Mouse (Mus musculus): ENCODE results near the gene Chst11. TPM values are rescaled to one million over a fixed set of nuclear protein-coding genes. Genes with fewer than 3 reads are reported as not detected.

The Chst11 gene
- polyA plus RNA-seq, 1 experiment from 2014 or later: 1.2 TPM

GRCm38 (mm10) chr10:83056291-83056690, 71.0 kb downstream of the Chst11 start:
- Histone ChIP-seq H3K4me2 (ENCODE audit: low read depth, low read length) (no peak overlapping the region), H3K27me3 (ENCODE audit: control insufficient read depth, insufficient read depth, low read depth, low read length) (no peaks in the 10 kb centered on the region), H3K36me3 (ENCODE audit: control insufficient read depth, insufficient read depth, low read length) (no peaks in the 10 kb centered on the region), H3K4me1 (replicated peaks; ENCODE audit: control insufficient read depth, insufficient read depth, low read length) (peaks cover 12% of the 10 kb centered on the region), H3K27ac (ENCODE audit: low read length) (no peak overlapping the region), H3K4me3 (ENCODE audit: low read length) (no peak overlapping the region), H3K9me3 (ENCODE audit: control insufficient read depth, low read length) (no peaks in the 10 kb centered on the region), H3K9ac (ENCODE audit: low read length) (no peak overlapping the region)
- 75% methylated on average over 7 of the region's 7 CpGs for WGBS
- ATAC-seq (ENCODE audit: low read depth): no peak

- H3K27ac ChIP-seq (ENCODE audit: low read length): no peak overlapping the region
- ATAC-seq (ENCODE audit: low read depth): no peak
Observed at GRCm38 (mm10) chr10:83056866-83057265, 71.6 kb downstream of the Chst11 start.

GRCm38 (mm10) chr10:83060066-83060782, 74.9 kb downstream of the Chst11 start:
- 0 out of 2 replicates have a peak, but pooled peaks have one; percentile 47 for ATAC-seq (ENCODE audit: low read depth)
- H3K36me3 ChIP-seq (ENCODE audit: control insufficient read depth, insufficient read depth, low read length): no peaks in the 10 kb centered on the region
- no peak overlapping the region for H3K27ac ChIP-seq (ENCODE audit: low read length)
- H3K4me3 ChIP-seq (ENCODE audit: low read length): no peak overlapping the region
- no peaks in the 10 kb centered on the region for H3K9me3 ChIP-seq (ENCODE audit: control insufficient read depth, low read length)
- no peak overlapping the region for H3K4me2 ChIP-seq (ENCODE audit: low read depth, low read length)
- H3K4me1 ChIP-seq (replicated peaks; ENCODE audit: control insufficient read depth, insufficient read depth, low read length): peaks cover 12% of the 10 kb centered on the region
- no peak overlapping the region for H3K9ac ChIP-seq (ENCODE audit: low read length)
- H3K27me3 ChIP-seq (ENCODE audit: control insufficient read depth, insufficient read depth, low read depth, low read length): no peaks in the 10 kb centered on the region
- WGBS: 20% methylated on average over 12 of the region's 12 CpGs

More at GRCm38 (mm10) chr10:83056866-83057265, 71.6 kb downstream of the Chst11 start:
- Histone ChIP-seq H3K27me3 (ENCODE audit: control insufficient read depth, insufficient read depth, low read depth, low read length) (no peaks in the 10 kb centered on the region), H3K4me2 (ENCODE audit: low read depth, low read length) (no peak overlapping the region), H3K4me3 (ENCODE audit: low read length) (no peak overlapping the region), H3K4me1 (replicated peaks; ENCODE audit: control insufficient read depth, insufficient read depth, low read length) (peaks cover 12% of the 10 kb centered on the region), H3K9ac (ENCODE audit: low read length) (no peak overlapping the region), H3K36me3 (ENCODE audit: control insufficient read depth, insufficient read depth, low read length) (no peaks in the 10 kb centered on the region), H3K9me3 (ENCODE audit: control insufficient read depth, low read length) (no peaks in the 10 kb centered on the region)
- WGBS: 64% methylated on average over 4 of the region's 4 CpGs

- WGBS: 77% methylated on average over 9 of the region's 9 CpGs
- no peak for ATAC-seq (ENCODE audit: low read depth)
- no peaks in the 10 kb centered on the region for H3K36me3 ChIP-seq (ENCODE audit: control insufficient read depth, insufficient read depth, low read length)
Observed at GRCm38 (mm10) chr10:83062315-83062714, 77.0 kb downstream of the Chst11 start.

GRCm38 (mm10) chr10:83064796-83065195, 79.5 kb downstream of the Chst11 start:
- Histone ChIP-seq H3K27ac (ENCODE audit: low read length) (no peak overlapping the region), H3K9me3 (ENCODE audit: control insufficient read depth, low read length) (no peaks in the 10 kb centered on the region), H3K27me3 (ENCODE audit: control insufficient read depth, insufficient read depth, low read depth, low read length) (no peaks in the 10 kb centered on the region), H3K4me1 (replicated peaks; ENCODE audit: control insufficient read depth, insufficient read depth, low read length) (peaks cover 2% of the 10 kb centered on the region; the same call in 1 of the 2 replicates), H3K4me3 (ENCODE audit: low read length) (no peak overlapping the region), H3K36me3 (ENCODE audit: control insufficient read depth, insufficient read depth, low read length) (no peaks in the 10 kb centered on the region), H3K4me2 (ENCODE audit: low read depth, low read length) (no peak overlapping the region), H3K9ac (ENCODE audit: low read length) (no peak overlapping the region)
- no peak for ATAC-seq (ENCODE audit: low read depth)
- 89% methylated on average over 5 of the region's 5 CpGs for WGBS

More at GRCm38 (mm10) chr10:83062315-83062714, 77.0 kb downstream of the Chst11 start:
- peaks cover 12% of the 10 kb centered on the region for H3K4me1 ChIP-seq (replicated peaks; ENCODE audit: control insufficient read depth, insufficient read depth, low read length)
- H3K9me3 ChIP-seq (ENCODE audit: control insufficient read depth, low read length): no peaks in the 10 kb centered on the region
- H3K9ac ChIP-seq (ENCODE audit: low read length): no peak overlapping the region
- H3K27ac ChIP-seq (ENCODE audit: low read length): no peak overlapping the region
- no peak overlapping the region for H3K4me2 ChIP-seq (ENCODE audit: low read depth, low read length)
- H3K27me3 ChIP-seq (ENCODE audit: control insufficient read depth, insufficient read depth, low read depth, low read length): no peaks in the 10 kb centered on the region
- H3K4me3 ChIP-seq (ENCODE audit: low read length): no peak overlapping the region

GRCm38 (mm10) chr10:83066159-83066558, 80.9 kb downstream of the Chst11 start:
- Histone ChIP-seq H3K4me3 (ENCODE audit: low read length) (no peak overlapping the region), H3K4me1 (replicated peaks; ENCODE audit: control insufficient read depth, insufficient read depth, low read length) (no peaks in the 10 kb centered on the region), H3K27ac (ENCODE audit: low read length) (no peak overlapping the region), H3K36me3 (ENCODE audit: control insufficient read depth, insufficient read depth, low read length) (no peaks in the 10 kb centered on the region), H3K4me2 (ENCODE audit: low read depth, low read length) (no peak overlapping the region), H3K27me3 (ENCODE audit: control insufficient read depth, insufficient read depth, low read depth, low read length) (no peaks in the 10 kb centered on the region), H3K9ac (ENCODE audit: low read length) (no peak overlapping the region), H3K9me3 (ENCODE audit: control insufficient read depth, low read length) (no peaks in the 10 kb centered on the region)
- ATAC-seq (ENCODE audit: low read depth): no peak
- WGBS: 67% methylated on average over 6 of the region's 6 CpGs

GRCm38 (mm10) chr10:83067305-83067704, 82.0 kb downstream of the Chst11 start:
- H3K36me3 ChIP-seq (ENCODE audit: control insufficient read depth, insufficient read depth, low read length): no peaks in the 10 kb centered on the region
- no peak overlapping the region for H3K27ac ChIP-seq (ENCODE audit: low read length)
- H3K9me3 ChIP-seq (ENCODE audit: control insufficient read depth, low read length): no peaks in the 10 kb centered on the region
- no peaks in the 10 kb centered on the region for H3K27me3 ChIP-seq (ENCODE audit: control insufficient read depth, insufficient read depth, low read depth, low read length)
- 64% methylated on average over 4 of the region's 4 CpGs for WGBS
- no peak overlapping the region for H3K9ac ChIP-seq (ENCODE audit: low read length)
- no peak overlapping the region for H3K4me2 ChIP-seq (ENCODE audit: low read depth, low read length)
- H3K4me3 ChIP-seq (ENCODE audit: low read length): no peak overlapping the region
- ATAC-seq (ENCODE audit: low read depth): no peak
- no peaks in the 10 kb centered on the region for H3K4me1 ChIP-seq (replicated peaks; ENCODE audit: control insufficient read depth, insufficient read depth, low read length)

GRCm38 (mm10) chr10:83068466-83068865, 83.2 kb downstream of the Chst11 start:
- 87% methylated on average over 8 of the region's 8 CpGs for WGBS
- Histone ChIP-seq H3K27ac (ENCODE audit: low read length) (no peak overlapping the region), H3K27me3 (ENCODE audit: control insufficient read depth, insufficient read depth, low read depth, low read length) (no peaks in the 10 kb centered on the region), H3K4me2 (ENCODE audit: low read depth, low read length) (no peak overlapping the region), H3K4me3 (ENCODE audit: low read length) (no peak overlapping the region), H3K36me3 (ENCODE audit: control insufficient read depth, insufficient read depth, low read length) (no peaks in the 10 kb centered on the region), H3K4me1 (replicated peaks; ENCODE audit: control insufficient read depth, insufficient read depth, low read length) (no peaks in the 10 kb centered on the region), H3K9me3 (ENCODE audit: control insufficient read depth, low read length) (no peaks in the 10 kb centered on the region), H3K9ac (ENCODE audit: low read length) (no peak overlapping the region)
- ATAC-seq (ENCODE audit: low read depth): no peak

- no peak overlapping the region for H3K27ac ChIP-seq (ENCODE audit: low read length)
- ATAC-seq (ENCODE audit: low read depth): no peak
- 30% methylated on average over 5 of the region's 5 CpGs for WGBS
Observed at GRCm38 (mm10) chr10:83069791-83070190, 84.5 kb downstream of the Chst11 start.

More at GRCm38 (mm10) chr10:83069791-83070190, 84.5 kb downstream of the Chst11 start:
- H3K9ac ChIP-seq (ENCODE audit: low read length): no peak overlapping the region
- no peaks in the 10 kb centered on the region for H3K36me3 ChIP-seq (ENCODE audit: control insufficient read depth, insufficient read depth, low read length)
- H3K9me3 ChIP-seq (ENCODE audit: control insufficient read depth, low read length): no peaks in the 10 kb centered on the region
- no peaks in the 10 kb centered on the region for H3K4me1 ChIP-seq (replicated peaks; ENCODE audit: control insufficient read depth, insufficient read depth, low read length)
- no peak overlapping the region for H3K4me2 ChIP-seq (ENCODE audit: low read depth, low read length)
- no peak overlapping the region for H3K4me3 ChIP-seq (ENCODE audit: low read length)
- no peaks in the 10 kb centered on the region for H3K27me3 ChIP-seq (ENCODE audit: control insufficient read depth, insufficient read depth, low read depth, low read length)
